Mouse (Mus musculus): ENCODE measurements around the gene Msi2.

The Msi2 gene

GRCm38 (mm10) chr11:88534331-88534929 lies 183.9 kb downstream of the Msi2 start:
- DNase-seq, result no peak

DNA sequence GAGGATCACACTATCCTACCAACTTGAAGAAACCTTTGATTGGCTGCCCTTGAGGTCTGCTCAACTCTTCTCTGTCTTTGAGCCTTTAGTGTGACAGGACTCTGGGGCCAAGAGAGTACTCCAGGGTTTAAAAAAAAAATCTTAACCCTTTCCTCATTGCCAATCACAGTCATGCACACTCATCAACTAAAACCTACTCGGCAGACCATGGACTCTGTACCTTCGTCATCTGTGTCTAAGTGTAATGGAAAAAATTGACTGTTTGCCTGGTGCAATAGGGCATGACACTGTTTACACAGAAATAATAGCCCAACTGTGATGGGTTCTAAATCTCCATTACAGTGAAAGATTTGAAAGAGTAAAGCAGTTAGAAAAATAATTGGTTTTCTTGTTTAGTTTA lies 186.3 kb downstream of the Msi2 start:
- no peak for DNase-seq

- no peak for DNase-seq
These were observed 188.3 kb downstream of the Msi2 start for GRCm38 (mm10) chr11:88530032-88530431.

- DNase-seq, result no peak
These were observed 189.7 kb downstream of the Msi2 start for GRCm38 (mm10) chr11:88528522-88529101.

DNA sequence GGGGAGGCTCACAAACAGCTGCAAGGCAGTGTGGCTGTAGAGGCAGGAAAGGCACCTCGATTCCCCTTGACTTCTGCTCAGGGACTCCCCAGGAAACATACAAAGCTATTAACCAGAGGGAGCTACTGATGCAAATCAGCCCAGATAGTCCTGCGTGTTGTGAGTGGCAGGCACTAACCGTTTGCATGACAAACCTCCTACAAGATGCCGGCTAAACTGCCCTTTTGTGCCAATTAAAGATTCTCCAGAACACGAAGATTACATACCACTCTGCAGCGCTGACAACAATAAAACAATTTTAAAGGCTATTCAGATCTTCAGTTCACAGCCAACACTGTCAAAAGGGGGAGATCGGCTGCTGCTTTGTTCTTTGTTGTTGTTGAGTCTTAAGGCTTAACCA lies 191.6 kb downstream of the Msi2 start:
- DNase-seq, result no peak

DNA sequence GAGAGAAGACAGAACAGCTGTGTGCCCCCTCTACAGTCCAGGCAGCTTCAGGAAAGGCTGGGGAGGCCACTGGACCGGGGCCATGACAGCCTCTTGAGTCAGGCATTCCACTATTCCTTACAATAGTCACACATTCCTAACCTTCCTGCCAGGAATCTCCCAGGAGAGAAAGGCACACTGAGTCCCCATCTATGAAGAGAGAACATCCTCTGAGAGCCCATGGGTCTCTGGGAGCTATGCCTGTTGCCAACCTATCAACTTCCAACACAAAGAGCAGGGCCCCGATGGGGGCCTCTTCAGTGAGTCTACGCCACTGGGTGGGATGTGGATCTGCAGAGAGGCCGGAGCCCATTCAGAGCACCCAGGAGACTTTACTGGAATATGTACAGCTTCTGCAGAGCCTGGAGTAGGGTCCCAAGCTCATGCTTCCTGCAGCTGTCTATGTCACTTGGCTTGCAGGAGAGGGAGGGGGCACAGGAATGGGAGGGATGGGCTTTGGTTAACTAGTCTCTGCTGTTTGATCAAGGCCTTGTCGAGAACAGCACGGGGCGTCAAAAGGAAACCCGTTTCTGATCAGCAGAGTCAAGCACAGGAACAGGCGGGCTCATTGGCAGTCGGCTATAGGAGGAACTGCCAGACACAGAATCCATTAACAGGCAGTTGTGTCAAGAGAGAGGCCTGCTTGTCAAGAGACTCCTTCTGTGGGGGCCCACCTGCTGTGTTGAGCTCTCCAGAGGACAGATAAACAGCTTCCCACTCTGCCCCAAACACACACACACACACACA lies 193.3 kb downstream of the Msi2 start:
- DNase-seq, result no peak

DNA sequence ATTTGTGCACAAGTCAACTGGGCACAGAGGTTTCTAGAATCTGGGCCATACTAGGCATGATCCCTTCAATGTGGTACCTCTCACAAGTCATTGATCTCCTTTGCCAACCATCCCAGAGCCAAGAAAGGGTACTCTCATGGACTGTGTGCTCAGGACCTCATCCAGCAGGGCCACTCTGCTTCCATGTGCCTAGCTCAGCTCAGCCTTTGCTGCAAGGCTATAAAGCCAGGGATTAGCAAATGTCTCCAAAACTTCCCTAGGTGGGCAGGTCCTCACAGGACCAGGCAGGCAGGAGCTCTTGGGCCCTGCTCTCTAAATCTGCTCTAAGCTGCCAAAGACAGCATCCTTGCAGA lies 193.9 kb downstream of the Msi2 start:
- no peak for DNase-seq

- no peak for DNase-seq
These were observed 194.4 kb downstream of the Msi2 start for GRCm38 (mm10) chr11:88523921-88524320.

DNA sequence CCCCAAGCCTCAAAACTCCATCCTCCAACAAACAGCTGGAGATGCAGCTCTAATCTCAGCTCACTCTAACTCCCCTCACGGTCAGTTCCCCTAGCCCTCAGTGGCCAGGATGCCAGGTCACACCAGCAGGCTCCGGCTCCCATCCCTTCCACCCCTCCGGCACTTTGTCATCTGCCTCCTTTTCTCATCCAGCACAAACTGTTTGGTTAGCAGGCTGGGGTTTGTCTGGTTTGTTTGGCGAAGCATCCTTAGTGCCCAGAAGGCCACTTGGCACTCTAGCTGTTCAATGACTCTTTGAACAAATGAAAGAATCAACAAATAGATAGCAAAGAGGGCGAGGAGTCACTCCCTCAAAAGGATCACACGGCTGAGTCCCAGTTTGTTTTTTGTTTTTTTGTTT lies 194.8 kb downstream of the Msi2 start:
- no peak for DNase-seq

- DNase-seq, result no peak
These were observed 196.2 kb downstream of the Msi2 start for GRCm38 (mm10) chr11:88522114-88522513.

DNA sequence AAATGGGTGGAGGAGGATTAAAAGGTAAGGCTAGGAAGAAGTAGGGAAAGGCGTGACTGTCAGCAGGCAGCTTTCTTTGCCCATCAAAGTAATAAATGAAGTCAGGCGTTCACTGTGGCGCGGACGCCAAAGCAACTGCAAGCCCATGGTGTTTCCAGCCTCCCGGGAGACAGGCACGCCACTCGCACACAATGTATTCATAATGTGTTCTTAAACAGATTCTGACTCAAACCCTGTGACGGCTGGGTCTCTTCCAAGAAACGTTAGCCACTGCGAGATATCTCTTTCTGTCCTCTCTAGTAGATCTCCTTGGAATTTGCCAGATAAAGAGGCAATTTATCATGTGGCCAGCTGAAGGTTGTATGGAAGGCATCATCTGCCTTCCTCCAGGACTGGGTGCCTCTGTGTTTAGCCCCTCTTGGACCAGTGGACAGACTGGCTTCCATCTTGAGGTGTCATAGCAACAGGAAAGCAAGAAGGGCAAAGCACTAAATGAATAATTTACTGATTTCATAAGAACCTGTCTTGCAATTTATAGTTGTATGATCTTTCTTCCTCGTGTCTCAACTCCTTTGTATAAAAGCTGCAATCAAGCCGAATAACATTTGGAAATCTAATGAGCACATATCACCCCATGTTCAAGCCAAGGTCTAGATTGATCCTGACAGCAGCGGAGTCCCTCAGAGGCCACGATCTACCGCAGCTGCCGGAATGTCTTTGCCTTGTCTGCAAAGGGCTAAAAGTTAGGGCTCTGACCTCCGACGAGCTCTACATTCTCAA lies 197.2 kb downstream of the Msi2 start:
- no peak for DNase-seq

- no peak for DNase-seq
These were observed 200.0 kb downstream of the Msi2 start for GRCm38 (mm10) chr11:88518361-88518760.

- DNase-seq, result no peak
These were observed 201.5 kb downstream of the Msi2 start for GRCm38 (mm10) chr11:88516596-88517485.

- no peak for DNase-seq
These were observed 202.4 kb downstream of the Msi2 start for GRCm38 (mm10) chr11:88515736-88516583.

DNA sequence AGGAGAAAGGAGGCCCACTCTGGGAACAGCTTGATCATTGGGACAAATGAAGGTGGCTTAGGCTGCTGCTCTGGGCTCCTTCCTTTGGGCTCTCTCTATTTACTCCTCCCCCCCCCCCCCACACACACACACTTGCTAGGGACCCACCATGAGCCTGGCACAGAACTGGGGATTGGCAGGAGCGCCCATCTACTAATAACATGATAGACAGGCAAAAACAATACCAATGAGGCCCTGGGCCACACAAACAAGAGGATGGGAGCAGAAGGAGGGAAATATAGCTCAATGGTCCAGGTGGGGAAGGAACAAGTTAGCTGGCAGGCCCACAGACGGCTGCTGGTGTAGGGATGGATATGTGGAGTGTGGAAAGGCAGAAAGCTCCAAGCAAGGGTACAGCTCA lies 203.0 kb downstream of the Msi2 start:
- no peak for DNase-seq

- DNase-seq, result no peak
These were observed 204.0 kb downstream of the Msi2 start for GRCm38 (mm10) chr11:88514151-88514926.

GRCm38 (mm10) chr11:88512580-88512979 lies 205.7 kb downstream of the Msi2 start:
- peak; percentile 57 to 64 for DNase-seq

GRCm38 (mm10) chr11:88510282-88510850 lies 207.9 kb downstream of the Msi2 start:
- DNase-seq, result no peak

DNA sequence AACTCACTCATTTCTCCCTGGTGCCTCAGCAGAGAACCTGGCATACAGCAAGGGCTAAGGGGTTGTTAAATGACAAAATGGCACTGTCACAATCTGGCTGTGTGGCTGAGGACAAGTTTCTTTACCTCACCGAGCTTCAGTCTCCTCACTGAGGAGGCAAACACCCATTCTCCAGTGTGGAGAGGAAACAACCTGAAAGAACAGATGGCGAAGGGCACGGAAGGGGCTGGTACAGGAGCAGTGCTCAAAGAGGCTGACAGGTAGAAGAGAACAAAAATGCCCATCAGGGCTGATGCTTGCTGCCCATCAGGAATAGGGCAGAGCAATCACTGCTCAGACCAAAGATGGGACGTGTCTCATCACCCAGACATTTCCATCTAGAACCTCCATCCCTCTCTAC lies 208.8 kb downstream of the Msi2 start:
- no peak for DNase-seq

- DNase-seq, result no peak
These were observed 210.2 kb downstream of the Msi2 start for GRCm38 (mm10) chr11:88508133-88508532.
